Mouse (Mus musculus) forebrain, embryonic 14.5 days (tissue): ENCODE measurements around the gene Grik4. TPM values are rescaled to one million over a fixed set of nuclear protein-coding genes. Genes with fewer than 3 reads are reported as not detected.

Experiments
- ATAC-seq: fragments of 200-750 bp; cut with Nextera tagmentation; 2 replicates; pipeline ENCODE4 v1.8.0; 2017; ENCODE audit warnings: mild to moderate bottlenecking, moderate library complexity
- DNase-seq: peaks from one replicate; pipeline ENCODE4 v3.0.0-alpha.2; 2015; ENCODE audit warnings: low spot score
- H3K27ac ChIP-seq: fragments of 300-500 bp; sonication (generic); 2 replicates; pipeline ENCODE4 v1.5.1; 2014; ENCODE audit warnings: low read depth, mild to moderate bottlenecking, control low read depth, low read length, moderate library complexity
- H3K27me3 ChIP-seq: fragments of 300-500 bp; sonication (generic); replicated peaks from 2 replicates; pipeline ENCODE4 v1.6.1; 2014; ENCODE audit warnings: low read length, control low read depth, mixed read lengths; ENCODE audit not compliant: control insufficient read depth, insufficient read depth
- H3K36me3 ChIP-seq: fragments of 300-500 bp; sonication (generic); 2 replicates; pipeline ENCODE4 v1.6.1; 2014; ENCODE audit warnings: low read length, control low read depth; ENCODE audit not compliant: control insufficient read depth, insufficient read depth
- H3K4me1 ChIP-seq: fragments of 300-500 bp; sonication (generic); 2 replicates; pipeline ENCODE4 v1.6.1; 2014; ENCODE audit warnings: antibody characterized with exemption, low read length, control low read depth; ENCODE audit not compliant: control insufficient read depth, insufficient read depth
- H3K4me2 ChIP-seq: fragments of 300-500 bp; sonication (generic); 2 replicates; pipeline ENCODE4 v1.6.1; 2014; ENCODE audit warnings: mild to moderate bottlenecking, control low read depth, low read length
- H3K4me3 ChIP-seq: fragments of 300-500 bp; sonication (generic); 2 replicates; pipeline ENCODE4 v1.5.1; 2014; ENCODE audit warnings: low read depth, low read length, control low read depth
- H3K9ac ChIP-seq: fragments of 300-500 bp; sonication (generic); 2 replicates; pipeline ENCODE4 v1.6.1; 2014; ENCODE audit warnings: mild to moderate bottlenecking, low read length, control low read depth, moderate library complexity
- H3K9me3 ChIP-seq: fragments of 300-500 bp; sonication (generic); replicated peaks from 2 replicates; pipeline ENCODE4 v1.6.1; 2016; ENCODE audit warnings: low read length, control low read depth, mixed read lengths; ENCODE audit not compliant: control insufficient read depth
- WGBS: fragments of 180-500 bp; shearing (Covaris S2); extraction: QIAGEN DNeasy Blood & Tissue Kit; methylation state at CpG from one replicate; pipeline ENCODE4 v1.1.7; 2014; 5-methylcytosine and 5-hydroxymethylcytosine counted together
- polyA plus RNA-seq: library from polyadenylated mRNA; unstranded; fragments of >200 nt; fragmentation: Nextera tagmentation; extraction: Ambion mirVana; gene quantifications from 2 replicates; pipeline ENCODE4 v1.2.1, GENCODE M21; 2014

The Grik4 gene
- polyA plus RNA-seq, 1 experiment from 2014 or later: 1.4 TPM

- H3K36me3 ChIP-seq: no peaks in the 10 kb centered on the region
- H3K27me3 ChIP-seq: no peaks in the 10 kb centered on the region
- no peak for ATAC-seq
- H3K9me3 ChIP-seq: no peaks in the 10 kb centered on the region
- DNase-seq: no peak
- H3K9ac ChIP-seq: no peak overlapping the region
- no peak overlapping the region for H3K4me3 ChIP-seq
- no peak overlapping the region for H3K27ac ChIP-seq
- H3K4me1 ChIP-seq: no peaks in the 10 kb centered on the region
- no peak overlapping the region for H3K4me2 ChIP-seq
- WGBS: 89% methylated on average over 8 of the region's 8 CpGs
These were observed 251.3 kb downstream of the Grik4 start for GRCm38 (mm10) chr9:42693024-42693423.

- peak; percentile 63 for DNase-seq
- WGBS: 32% methylated on average over 4 of the region's 4 CpGs
- no peak overlapping the region for H3K4me2 ChIP-seq
- no peaks in the 10 kb centered on the region for H3K27me3 ChIP-seq
- no peak overlapping the region for H3K27ac ChIP-seq
- no peaks in the 10 kb centered on the region for H3K4me1 ChIP-seq
- no peak for ATAC-seq
- no peaks in the 10 kb centered on the region for H3K9me3 ChIP-seq
- no peak overlapping the region for H3K4me3 ChIP-seq
- no peak overlapping the region for H3K9ac ChIP-seq
- H3K36me3 ChIP-seq: no peaks in the 10 kb centered on the region
These were observed 256.1 kb downstream of the Grik4 start for GRCm38 (mm10) chr9:42688143-42688542.

DNA sequence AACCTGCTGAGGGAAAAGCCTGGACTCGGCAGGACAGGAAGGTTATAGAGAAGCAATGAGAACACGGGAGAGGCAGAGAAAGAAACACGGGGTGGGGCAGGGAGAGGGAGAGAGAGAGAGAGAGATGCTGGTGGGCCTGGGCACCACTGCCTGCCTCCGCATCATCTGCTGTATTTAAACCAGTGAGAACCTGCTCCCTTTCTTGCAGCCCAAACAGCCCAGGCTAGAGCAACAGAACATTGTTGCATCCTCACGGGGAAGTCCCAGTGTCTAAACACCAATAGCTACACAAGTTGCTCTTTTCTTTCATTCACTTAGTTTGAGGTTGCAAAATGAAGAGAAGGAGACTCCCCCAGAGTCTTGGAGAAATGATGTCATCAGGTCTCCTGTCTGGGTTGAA lies 258.2 kb downstream of the Grik4 start:
- Histone ChIP-seq H3K36me3 (no peaks in the 10 kb centered on the region), H3K4me1 (no peaks in the 10 kb centered on the region), H3K27me3 (no peaks in the 10 kb centered on the region), H3K4me3 (no peak overlapping the region), H3K9ac (no peak overlapping the region), H3K4me2 (no peak overlapping the region), H3K9me3 (no peaks in the 10 kb centered on the region), H3K27ac (no peak overlapping the region)
- ATAC-seq: no peak
- WGBS: 85% methylated on average over 5 of the region's 5 CpGs
- DNase-seq: no peak

DNA sequence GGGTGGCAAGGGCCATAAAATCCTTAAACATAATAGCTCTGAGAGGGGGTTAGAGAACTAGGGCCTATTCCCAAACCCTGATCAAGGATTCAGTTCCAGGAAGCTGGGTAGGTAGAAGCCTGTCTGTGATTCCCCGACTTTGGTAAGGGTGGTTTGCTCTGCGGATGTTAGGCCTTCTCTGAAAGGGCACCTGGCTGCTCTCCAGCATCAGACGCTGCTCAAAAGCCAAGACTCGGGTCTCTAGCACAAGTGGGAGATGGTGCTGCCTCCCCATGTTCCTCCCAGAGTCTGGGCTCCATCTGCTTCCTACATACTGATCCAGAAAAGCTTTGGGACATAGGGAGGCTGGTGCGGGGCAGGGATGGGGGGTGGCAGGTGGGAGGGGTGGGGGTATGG lies 270.3 kb downstream of the Grik4 start:
- no peak for DNase-seq
- no peak overlapping the region for H3K27ac ChIP-seq

DNA sequence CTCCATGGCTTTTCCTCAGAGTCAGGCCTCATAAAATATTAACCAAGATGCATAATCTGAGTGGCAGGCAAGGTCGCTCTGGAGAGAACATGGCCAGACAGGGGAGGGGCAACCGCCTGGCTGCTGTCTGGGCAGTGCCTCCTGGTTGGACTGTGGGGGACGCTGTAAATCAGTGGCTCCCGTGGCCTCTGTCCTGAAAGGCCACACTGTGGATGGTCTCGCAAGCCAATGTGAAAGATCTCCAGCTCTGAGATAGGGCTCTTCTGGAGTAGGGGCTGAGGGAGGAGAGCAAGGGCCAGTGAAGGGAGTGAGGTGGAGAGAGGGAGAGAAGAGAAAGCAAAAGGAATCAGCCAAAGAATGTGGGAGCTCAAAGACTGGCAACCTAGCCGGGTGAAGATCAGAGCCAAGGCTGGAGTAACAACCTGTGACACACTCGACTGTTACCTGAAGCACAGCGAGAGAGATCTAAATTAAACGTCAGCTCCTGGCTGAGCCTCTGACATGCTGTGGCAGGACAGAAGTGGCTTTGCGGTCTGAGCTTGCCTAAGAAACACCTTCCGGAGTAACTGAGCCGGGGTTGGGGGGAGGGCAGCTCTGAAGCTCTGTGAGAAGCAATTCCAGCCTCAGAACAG lies 270.8 kb downstream of the Grik4 start:
- Histone ChIP-seq H3K27ac (no peak overlapping the region), H3K4me3 (no peak overlapping the region), H3K9ac (no peak overlapping the region), H3K36me3 (no peaks in the 10 kb centered on the region), H3K4me1 (peaks cover 2% of the 10 kb centered on the region), H3K27me3 (no peaks in the 10 kb centered on the region), H3K9me3 (no peaks in the 10 kb centered on the region), H3K4me2 (no peak overlapping the region)
- WGBS: 76% methylated on average over 12 of the region's 12 CpGs
- DNase-seq (no peak), ATAC-seq (no peak)

More for the DNA sequence above, 270.3 kb downstream of the Grik4 start:
- Histone ChIP-seq H3K36me3 (no peaks in the 10 kb centered on the region), H3K4me2 (no peak overlapping the region), H3K27me3 (no peaks in the 10 kb centered on the region), H3K9me3 (no peaks in the 10 kb centered on the region), H3K9ac (no peak overlapping the region), H3K4me1 (peaks cover 2% of the 10 kb centered on the region), H3K4me3 (no peak overlapping the region)
- 66% methylated on average over 5 of the region's 5 CpGs for WGBS
- no peak for ATAC-seq

- no peaks in the 10 kb centered on the region for H3K36me3 ChIP-seq
- H3K4me2 ChIP-seq: no peak overlapping the region
- no peak for ATAC-seq
- no peaks in the 10 kb centered on the region for H3K9me3 ChIP-seq
- WGBS: 79% methylated on average over 8 of the region's 8 CpGs
- H3K27me3 ChIP-seq: no peaks in the 10 kb centered on the region
- no peak overlapping the region for H3K9ac ChIP-seq
- H3K27ac ChIP-seq: no peak overlapping the region
- H3K4me1 ChIP-seq: peaks cover 2% of the 10 kb centered on the region
- H3K4me3 ChIP-seq: no peak overlapping the region
- no peak for DNase-seq
These were observed 271.3 kb downstream of the Grik4 start for GRCm38 (mm10) chr9:42672982-42673381.

DNA sequence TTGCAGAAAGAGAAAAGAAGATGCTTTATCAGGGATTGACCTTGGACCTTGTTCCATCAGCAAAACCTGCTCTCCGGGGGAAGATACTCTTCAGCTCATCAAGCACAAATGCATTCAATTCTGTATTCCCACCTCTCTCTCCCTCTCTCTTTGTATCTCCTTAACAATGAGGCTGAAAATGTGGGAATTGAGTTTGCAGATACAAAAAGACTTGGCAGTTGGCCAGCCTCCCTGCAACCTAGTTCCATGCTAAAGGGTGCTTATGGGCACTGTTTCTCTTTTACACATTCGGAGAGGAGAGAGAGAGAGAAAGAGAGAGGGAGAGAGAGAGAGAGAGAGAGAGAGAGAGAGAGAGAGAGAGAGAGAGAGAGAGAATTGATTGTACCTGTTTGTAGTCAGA lies 273.7 kb downstream of the Grik4 start:
- 25% methylated on average over 2 of the region's 2 CpGs for WGBS
- Histone ChIP-seq H3K9me3 (no peaks in the 10 kb centered on the region), H3K27me3 (no peaks in the 10 kb centered on the region), H3K4me2 (no peak overlapping the region), H3K36me3 (no peaks in the 10 kb centered on the region), H3K4me3 (no peak overlapping the region), H3K9ac (no peak overlapping the region), H3K4me1 (peaks cover 2% of the 10 kb centered on the region), H3K27ac (no peak overlapping the region)
- ATAC-seq: no peak
- DNase-seq: peak; percentile 67

DNA sequence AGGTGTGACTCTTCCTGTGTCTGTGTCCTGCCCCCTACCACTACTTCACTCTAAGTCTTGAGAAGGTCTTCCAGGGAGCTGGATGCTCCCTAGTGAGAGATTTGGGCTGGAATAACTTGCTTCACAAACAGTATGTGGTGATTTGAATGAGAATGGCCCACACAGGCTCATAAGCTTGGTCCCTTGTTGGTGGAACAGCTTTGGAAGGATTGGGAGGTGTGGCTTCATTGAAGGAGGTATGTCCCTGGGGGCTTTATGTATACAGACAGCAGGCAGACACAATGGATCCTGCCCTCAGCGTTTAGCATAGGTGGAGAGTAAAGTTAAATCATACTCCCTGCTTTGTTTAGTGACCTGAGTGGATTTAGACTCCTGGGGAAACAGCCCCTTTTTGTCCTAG lies 282.8 kb downstream of the Grik4 start:
- H3K9ac ChIP-seq: no peak overlapping the region
- no peaks in the 10 kb centered on the region for H3K36me3 ChIP-seq
- H3K27me3 ChIP-seq: no peaks in the 10 kb centered on the region
- 74% methylated on average over 1 of the region's 1 CpGs for WGBS
- H3K4me1 ChIP-seq: no peaks in the 10 kb centered on the region
- no peak overlapping the region for H3K4me2 ChIP-seq
- H3K4me3 ChIP-seq: no peak overlapping the region
- no peak for ATAC-seq
- DNase-seq: no peak
- H3K9me3 ChIP-seq: no peaks in the 10 kb centered on the region
- H3K27ac ChIP-seq: no peak overlapping the region

DNA sequence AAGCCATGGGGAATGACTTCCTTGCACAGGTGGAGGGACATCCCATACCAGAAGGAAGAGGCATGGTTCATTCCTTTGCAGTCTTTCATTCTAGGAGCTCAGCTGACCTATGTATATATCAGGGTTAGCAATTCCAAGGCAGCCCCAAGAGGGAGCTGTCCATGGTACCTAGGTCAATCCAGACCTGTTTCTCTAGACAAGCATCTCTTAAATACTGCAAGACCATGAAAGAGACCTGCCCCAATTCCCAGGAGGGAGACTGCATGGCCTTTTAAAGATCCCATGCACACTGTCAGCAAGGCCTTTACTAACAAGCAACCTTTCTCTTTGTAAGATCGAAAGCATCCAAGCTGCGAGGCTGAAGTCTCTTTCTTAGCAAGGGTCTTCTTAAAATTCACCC lies 291.5 kb downstream of the Grik4 start:
- Histone ChIP-seq H3K36me3 (no peaks in the 10 kb centered on the region), H3K9me3 (no peaks in the 10 kb centered on the region), H3K27me3 (no peaks in the 10 kb centered on the region), H3K9ac (no peak overlapping the region), H3K4me3 (no peak overlapping the region), H3K4me1 (no peaks in the 10 kb centered on the region; the same call in 1 of the 2 replicates), H3K4me2 (no peak overlapping the region), H3K27ac (no peak overlapping the region)
- WGBS: 79% methylated on average over 2 of the region's 2 CpGs
- no peak for ATAC-seq
- DNase-seq: peak; percentile 39
